Mouse (Mus musculus) limb, embryonic 14.5 days (tissue): ENCODE measurements around the gene Arpc1a. TPM values are rescaled to one million over a fixed set of nuclear protein-coding genes. Genes with fewer than 3 reads are reported as not detected.
A peak's percentile ranks its signal among the peaks of the same experiment; 100 is the strongest.
"Not testable (repeated sequence)": the region's sequence is repeated elsewhere in the genome, so short reads cannot be mapped to it uniquely, and the experiment has no call there.

Source experiments
- ATAC-seq: fragments of 200-750 bp; cut with Nextera tagmentation; 2 replicates; pipeline ENCODE4 v1.8.0; 2017; ENCODE audit warnings: low read depth, moderate number of reproducible peaks, moderate TSS enrichment; ENCODE audit not compliant: low FRiP score
- DNase-seq: peaks from one replicate; pipeline ENCODE4 v3.0.0-alpha.2; 2015; ENCODE audit warnings: low spot score
- H3K27ac ChIP-seq: fragments of 300-500 bp; sonication (generic); replicated peaks from 2 replicates; pipeline ENCODE4 v1.5.1; 2014; ENCODE audit warnings: low read depth, mild to moderate bottlenecking, low read length, moderate library complexity, mixed read lengths
- H3K27me3 ChIP-seq: fragments of 300-500 bp; sonication (generic); 2 replicates; pipeline ENCODE4 v1.6.1; 2014; ENCODE audit warnings: low read length, mixed read lengths; ENCODE audit not compliant: control insufficient read depth, insufficient read depth
- H3K36me3 ChIP-seq: fragments of 300-500 bp; sonication (generic); 2 replicates; pipeline ENCODE4 v1.6.1; 2014; ENCODE audit warnings: mild to moderate bottlenecking, low read length, moderate library complexity, mixed read lengths; ENCODE audit not compliant: control insufficient read depth, insufficient read depth
- H3K4me1 ChIP-seq: fragments of 300-500 bp; sonication (generic); 2 replicates; pipeline ENCODE4 v1.6.1; 2014; ENCODE audit warnings: antibody characterized with exemption, low read length, mixed read lengths; ENCODE audit not compliant: control insufficient read depth, insufficient read depth
- H3K4me2 ChIP-seq: fragments of 300-500 bp; sonication (generic); replicated peaks from 2 replicates; pipeline ENCODE4 v1.6.1; 2014; ENCODE audit warnings: low read depth, mild to moderate bottlenecking, low read length, moderate library complexity; ENCODE audit not compliant: severe bottlenecking
- H3K4me3 ChIP-seq: fragments of 300-500 bp; sonication (generic); replicated peaks from 2 replicates; pipeline ENCODE4 v1.5.1; 2014; ENCODE audit warnings: low read length
- H3K9ac ChIP-seq: fragments of 300-500 bp; sonication (generic); 2 replicates; pipeline ENCODE4 v1.6.1; 2014; ENCODE audit warnings: mild to moderate bottlenecking, low read depth, low read length, moderate library complexity; ENCODE audit not compliant: severe bottlenecking
- H3K9me3 ChIP-seq: fragments of 300-500 bp; sonication (generic); 2 replicates; pipeline ENCODE4 v1.6.1; 2016; ENCODE audit warnings: low read length; ENCODE audit not compliant: control insufficient read depth
- POLR2A ChIP-seq: fragments of 200-500 bp; IDR thresholded peaks from 2 replicates; pipeline ENCODE4 v1.8.0; 2012; ENCODE audit warnings: inconsistent platforms, mild to moderate bottlenecking, moderate library complexity, borderline replicate concordance; ENCODE audit not compliant: insufficient read depth, insufficient read length; ENCODE audit errors: extremely low read depth
- WGBS: fragments of 180-500 bp; shearing (Covaris S2); extraction: QIAGEN DNeasy Blood & Tissue Kit; methylation state at CpG from one replicate; pipeline ENCODE4 v1.1.7; 2014; 5-methylcytosine and 5-hydroxymethylcytosine counted together
- polyA plus RNA-seq, 2 experiments: library from polyadenylated mRNA; depleted of rRNA in 1 of 2; stranded (reverse) in 1 of 2; unstranded in 1 of 2; fragments of >200 nt; fragmentation: Nextera tagmentation in 1 of 2; extraction: Ambion mirVana in 1 of 2; gene quantifications; 2 replicates each; pipeline versions ENCODE4 v1.2.1 to v1.2.3; 2012 to 2014

Arpc1a gene
- polyA plus RNA-seq (2012; rRNA removed) = 145 and 150 TPM in 2 replicates
- 142 and 147 TPM in 2 replicates for polyA plus RNA-seq (2014; fragmentation: Nextera tagmentation; extraction: Ambion mirVana)

DNA sequence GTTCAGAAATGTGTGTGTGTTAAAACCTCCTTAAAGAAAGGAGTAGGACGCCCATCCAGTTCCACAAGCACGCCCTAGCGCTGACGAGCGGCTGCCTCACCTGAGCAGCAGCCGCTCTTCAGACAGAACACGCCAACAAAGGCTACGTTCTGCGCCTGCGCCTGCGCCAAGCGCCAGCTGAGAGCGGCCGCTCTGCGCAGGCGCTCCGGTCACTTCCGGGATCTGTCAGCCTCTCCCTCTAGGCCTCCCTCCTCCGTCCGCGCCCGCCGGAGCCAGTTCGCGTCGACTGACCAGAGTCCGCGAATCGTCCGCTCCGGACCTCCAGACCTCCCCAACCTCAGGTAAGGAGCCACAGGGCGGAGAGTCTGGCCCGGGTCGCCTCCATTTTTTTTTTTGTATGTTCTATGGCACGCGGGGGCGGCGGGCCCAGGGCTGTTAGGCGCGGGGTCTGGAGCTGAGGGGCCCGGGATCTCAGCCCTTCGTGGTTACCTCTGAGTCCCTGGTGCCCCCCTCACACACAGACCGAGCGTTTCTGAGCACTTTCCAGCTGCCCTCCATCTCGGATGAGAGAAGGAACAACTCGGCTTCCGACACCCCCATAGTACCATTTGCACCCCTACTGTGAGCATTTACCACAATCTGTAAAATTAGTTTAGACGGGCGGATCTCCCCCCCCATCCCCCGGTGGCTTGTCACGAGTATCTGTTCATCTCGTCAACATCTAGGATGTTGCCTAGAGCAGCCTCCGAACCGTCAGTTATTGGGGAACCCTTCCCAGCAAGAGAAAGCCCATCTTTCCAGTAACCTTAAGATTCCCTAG, at the start of gene Arpc1a, which contains the start of gene Kpna7:
Arpc1a (plus strand) TSS at position 199 of the 820 bp plus-strand sequence.
Kpna7 (minus strand) TSS at position 399 of the 820 bp plus-strand sequence.
- WGBS = under 1% methylated on average over 53 of the region's 54 CpGs
- Histone ChIP-seq H3K27ac (peak within 1 kb of the TSS; percentile 77; the same call in 1 of the 2 replicates), H3K4me3 (peak within 1 kb of the TSS; percentile 93), H3K9me3 (no peaks in the 10 kb centered on the region), H3K9ac (peak within 1 kb of the TSS; percentile 88), H3K4me1 (peaks cover 7% of the 10 kb centered on the region), H3K27me3 (no peaks in the 10 kb centered on the region), H3K36me3 (0 out of 2 replicates have a peak, but pooled peaks cover 11% of the 10 kb centered on the region), H3K4me2 (peak within 1 kb of the TSS; percentile 75)
- peak; percentile 96 for ATAC-seq
- peak; percentile 96 for DNase-seq
- TF ChIP-seq POLR2A = peak; percentile 90; the same call in 1 of the 2 replicates

DNA sequence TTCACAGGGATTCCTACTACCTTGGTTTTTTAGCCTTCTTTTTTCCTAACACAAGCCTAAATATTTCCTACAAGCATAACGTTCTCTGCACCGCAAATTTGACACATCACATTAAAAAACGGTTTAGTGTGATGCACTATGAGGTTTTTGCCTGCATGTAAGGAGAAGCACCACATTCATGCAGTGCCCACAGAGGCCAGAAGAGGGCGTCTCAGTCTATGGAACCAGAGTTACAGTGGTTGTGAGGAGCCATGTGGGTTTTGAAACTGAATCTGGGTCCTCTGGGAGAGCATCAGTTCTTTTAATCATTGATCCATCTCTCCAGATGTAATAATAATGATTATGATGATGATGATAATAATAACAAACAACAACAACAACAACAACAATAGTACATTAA, 42.0 kb upstream of the Arpc1a start:
- Histone ChIP-seq H3K27me3 (no peaks in the 10 kb centered on the region), H3K4me3 (no peak overlapping the region), H3K36me3 (no peaks in the 10 kb centered on the region), H3K4me2 (no peak overlapping the region), H3K9ac (no peak overlapping the region), H3K4me1 (no peaks in the 10 kb centered on the region), H3K9me3 (no peaks in the 10 kb centered on the region), H3K27ac (no peak overlapping the region)
- 39% methylated on average over 4 of the region's 4 CpGs for WGBS
- no peak for TF ChIP-seq POLR2A
- ATAC-seq = no peak
- peak; percentile 22 for DNase-seq

DNA sequence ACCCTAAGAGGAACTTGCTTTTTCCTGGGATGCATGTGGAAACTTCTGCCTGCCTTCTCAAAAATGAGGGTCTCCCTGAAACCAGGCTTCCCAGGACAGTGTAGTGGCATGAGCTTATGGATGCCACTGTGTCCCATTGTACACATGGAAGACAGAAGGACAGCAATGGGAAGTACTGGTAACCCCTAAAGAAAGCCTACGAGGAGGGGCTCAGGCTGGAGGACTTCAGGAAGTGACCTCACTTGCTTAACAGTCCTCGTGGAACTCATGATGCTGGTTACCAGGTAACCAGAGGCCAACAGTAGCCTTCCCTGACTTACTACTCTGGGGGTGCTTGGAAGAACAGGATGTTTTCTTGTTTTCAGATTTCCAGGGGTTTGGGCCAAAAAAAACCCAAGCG, 40.9 kb upstream of the Arpc1a start, which contains the start of gene 1700018F24Rik:
1700018F24Rik (plus strand) TSS at position 301 of the 400 bp plus-strand sequence.
- DNase-seq, H3K36me3 ChIP-seq, H3K4me1 ChIP-seq, H3K27me3 ChIP-seq, H3K4me2 ChIP-seq, ATAC-seq, H3K27ac ChIP-seq, H3K9me3 ChIP-seq, H3K9ac ChIP-seq, H3K4me3 ChIP-seq: not testable (repeated sequence)
- 35% methylated on average over 2 of the region's 3 CpGs for WGBS

DNA sequence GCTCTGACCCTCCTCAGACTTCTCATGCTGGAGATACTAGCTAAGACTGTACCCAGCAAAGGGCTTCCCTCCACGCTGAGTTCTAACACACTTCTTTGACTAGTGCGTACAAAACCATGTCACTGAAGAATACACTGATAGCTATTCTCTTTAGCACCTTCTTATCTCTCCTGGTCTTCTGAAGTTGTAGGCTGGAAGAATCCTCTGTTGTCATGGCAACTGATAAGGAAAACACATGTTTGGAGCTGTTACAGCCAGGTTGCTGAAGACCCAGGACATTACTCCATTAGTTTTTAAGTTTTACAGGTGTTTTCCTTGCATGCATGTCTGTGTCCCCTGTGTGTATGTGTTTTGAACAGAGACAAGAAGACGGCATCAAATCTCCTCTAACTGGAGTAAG, 29.4 kb upstream of the Arpc1a start:
- ATAC-seq, H3K4me1 ChIP-seq, H3K27me3 ChIP-seq, H3K4me3 ChIP-seq, DNase-seq, H3K9ac ChIP-seq, H3K4me2 ChIP-seq, H3K9me3 ChIP-seq, H3K36me3 ChIP-seq, H3K27ac ChIP-seq: not testable (repeated sequence)
- 69% methylated on average over 3 of the region's 3 CpGs for WGBS

GRCm38 (mm10) chr5:145057907-145058306, 25.7 kb upstream of the Arpc1a start:
- H3K4me1 ChIP-seq = no peaks in the 10 kb centered on the region
- DNase-seq (no peak), ATAC-seq (no peak)
- no peak for TF ChIP-seq POLR2A
- no peak overlapping the region for H3K27ac ChIP-seq
- no peaks in the 10 kb centered on the region for H3K36me3 ChIP-seq
- no peak overlapping the region for H3K4me2 ChIP-seq
- 69% methylated on average over 8 of the region's 8 CpGs for WGBS
- no peaks in the 10 kb centered on the region for H3K9me3 ChIP-seq
- no peak overlapping the region for H3K4me3 ChIP-seq
- no peaks in the 10 kb centered on the region for H3K27me3 ChIP-seq
- H3K9ac ChIP-seq = no peak overlapping the region
